Mouse (Mus musculus): Measurements from ENCODE around the gene Scamp2. TPM values are rescaled to one million over a fixed set of nuclear protein-coding genes. Genes with fewer than 3 reads are reported as not detected.

Gene Scamp2
- total RNA-seq (2021), result 10 to 100 TPM; 39.6 to 46.4 TPM
- long read RNA-seq, experiment 1, transcript Scamp2-201 (9 exons, 2,340 nt), result major isoform, 71 of 78 reads
- long read RNA-seq, experiment 1, partial matches to known transcripts, result 3 of 78 reads
- long read RNA-seq, experiment 1, other reads (novel, unspliced or antisense), result 4 of 78 reads
- long read RNA-seq, experiment 2, transcript Scamp2-201 (9 exons, 2,340 nt), result major isoform, 73 of 83 reads
- long read RNA-seq, experiment 2, partial matches to known transcripts, result 4 of 83 reads
- long read RNA-seq, experiment 2, other reads (novel, unspliced or antisense), result 5 of 83 reads

DNA sequence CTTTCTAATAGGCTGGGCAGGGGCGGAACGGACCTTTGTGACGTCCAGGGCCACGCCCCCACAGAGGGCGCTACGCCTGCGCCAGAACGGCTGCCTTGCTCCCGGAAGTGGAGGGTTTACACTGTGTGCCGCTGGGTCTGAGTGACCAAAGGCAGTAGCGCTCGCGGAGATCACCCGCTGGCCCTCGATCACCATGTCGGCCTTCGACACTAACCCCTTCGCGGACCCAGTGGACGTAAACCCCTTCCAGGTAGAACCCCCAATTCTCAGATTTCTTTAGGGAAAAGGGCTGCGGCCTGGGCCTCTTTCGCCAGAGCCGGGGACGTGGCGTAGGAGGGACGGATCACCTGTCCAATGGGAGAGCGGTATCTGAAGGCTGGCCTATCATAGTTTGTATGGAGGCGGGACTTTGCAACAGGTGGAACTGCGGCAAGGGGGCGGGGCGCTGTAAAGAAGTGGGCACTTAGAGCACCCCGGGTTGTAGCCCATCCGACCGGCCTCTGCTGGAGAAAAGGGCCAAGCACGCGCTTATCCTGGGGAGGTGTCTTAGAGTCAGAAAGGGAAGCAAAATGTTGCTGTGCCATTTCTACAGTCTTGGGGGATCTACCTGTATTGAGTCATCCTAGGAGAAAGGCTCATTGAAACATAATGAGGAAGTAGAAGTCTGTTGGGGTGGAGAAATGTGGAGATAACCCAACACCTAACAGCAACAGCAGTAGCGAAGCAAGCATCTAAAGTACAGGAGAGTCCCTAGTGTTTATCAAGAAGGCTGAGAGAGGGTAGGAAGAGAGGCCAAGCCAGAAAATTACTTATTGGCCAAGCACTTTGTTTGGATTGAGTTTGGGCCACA is at the start of gene Scamp2:
TSS of gene Scamp2 (plus strand) at position 83 of the 850 bp plus-strand sequence.
- peak; percentile 96 for DNase-seq
- H3K27ac ChIP-seq, result peak within 1 kb of the TSS; percentile 97
- peak within 1 kb of the TSS; percentile 85 for H3K4me3 ChIP-seq
- intact Hi-C loops (cut with DNase I), result no loop called here
- peak; percentile 29 for TF ChIP-seq CTCF (IDR thresholded peaks at IDR 0.05)

DNA sequence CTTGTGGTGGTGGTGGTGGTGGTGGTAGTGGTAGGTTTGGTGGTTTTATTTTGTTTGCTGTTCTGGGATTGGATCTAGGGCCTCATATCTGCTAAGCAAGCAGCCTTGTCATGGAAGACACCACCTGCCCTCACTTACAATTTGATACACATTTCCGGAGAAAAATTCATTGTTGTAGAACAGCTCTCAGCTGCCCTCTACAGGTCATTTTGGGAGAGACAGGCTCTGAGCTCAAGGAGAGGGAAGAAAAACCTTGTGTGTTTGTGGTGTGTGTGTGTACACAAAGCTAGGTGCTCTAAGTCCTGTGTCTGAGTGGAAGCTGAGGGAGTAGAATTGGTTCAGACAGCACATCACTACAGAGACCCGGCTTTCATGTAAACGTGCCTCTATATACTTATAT is 43.6 kb upstream of the Scamp2 start:
- Histone ChIP-seq H3K4me3 (no peak overlapping the region), H3K27ac (no peak overlapping the region)
- peak; percentile 41 for DNase-seq
- TF ChIP-seq CTCF (IDR thresholded peaks at IDR 0.05), result peak; percentile 86
- intact Hi-C loops (cut with DNase I), result no loop called here

DNA sequence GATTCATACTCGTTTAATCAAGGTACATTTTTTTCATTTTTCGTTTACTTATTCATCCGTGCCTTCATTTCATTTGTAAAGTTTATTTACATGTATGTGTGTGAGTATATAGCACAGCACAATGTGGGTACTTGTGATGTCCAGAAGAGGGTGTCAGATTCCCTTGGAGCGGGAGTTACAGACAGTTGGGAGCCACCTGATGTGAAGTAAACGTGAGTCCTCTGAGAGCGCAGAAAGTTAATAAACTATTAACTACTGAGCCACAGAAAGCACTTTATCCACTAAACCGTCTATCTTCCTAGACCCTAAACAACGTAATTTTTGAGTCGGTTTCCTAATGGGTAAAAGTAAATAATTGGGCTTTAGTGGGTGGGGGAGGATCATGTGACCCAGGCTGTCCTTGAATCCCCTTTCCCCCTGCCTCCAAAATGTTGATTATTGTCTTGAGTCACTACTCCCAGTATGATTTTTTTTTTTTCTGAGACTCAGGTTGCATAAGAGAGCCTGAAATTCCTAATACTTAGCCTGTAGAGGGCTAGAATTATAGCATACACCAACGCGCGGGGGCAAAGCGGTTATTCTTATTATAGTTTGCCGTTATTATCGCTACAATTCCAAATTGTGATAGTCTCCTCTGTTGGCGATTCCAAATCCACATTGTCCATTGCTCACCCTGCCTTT is 40.2 kb upstream of the Scamp2 start:
- no peak for DNase-seq
- intact Hi-C loops (cut with DNase I), result loop anchor here (2.0 to 5.0 kb wide), 2 partner anchors 137 to 244 kb away; partner anchors contain the start of gene Clk3

DNA sequence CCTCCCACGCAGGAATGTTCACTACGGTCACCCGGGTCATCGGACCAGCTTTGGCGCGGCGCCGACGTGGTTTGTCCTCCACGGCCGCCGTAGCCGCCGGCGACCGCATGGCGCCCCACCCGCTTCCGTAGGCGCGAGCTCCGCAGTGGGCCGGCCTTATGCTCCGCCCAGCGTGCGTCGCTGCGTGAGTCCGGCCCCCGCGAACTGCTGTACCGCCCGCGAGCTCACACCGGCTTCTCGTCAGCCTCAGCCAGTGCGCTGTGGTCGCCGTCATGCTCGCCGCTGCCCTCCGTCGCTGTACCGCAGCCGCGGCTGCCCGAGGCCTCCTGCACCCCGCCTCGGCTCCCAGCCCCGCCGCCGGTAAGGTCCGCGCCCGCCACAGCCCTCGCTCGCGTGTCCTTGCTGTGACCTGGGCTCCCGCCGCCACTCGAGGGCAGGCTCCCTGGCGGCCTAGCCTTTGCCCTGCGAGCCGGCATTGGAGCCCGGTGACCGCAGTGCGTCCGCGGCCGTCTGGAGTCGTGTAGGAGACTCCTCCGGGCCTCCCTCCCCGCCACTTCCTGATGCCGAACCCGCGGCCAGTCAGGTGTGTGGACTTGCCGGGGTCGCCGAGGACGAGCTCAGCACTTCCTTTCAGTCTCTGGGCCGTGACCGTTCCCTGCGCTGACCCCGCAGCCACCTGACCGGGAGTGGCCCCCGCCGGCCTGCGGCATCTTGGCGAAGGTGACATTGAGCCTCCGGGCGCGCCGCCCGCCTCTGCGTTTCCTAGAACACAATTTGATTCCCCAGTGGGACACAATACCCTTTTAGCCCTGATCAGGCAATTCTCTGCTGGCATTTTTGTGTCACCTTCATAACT is 39.5 kb upstream of the Scamp2 start, which contains the start of gene Cox5a:
TSS of gene Cox5a (plus strand) at position 219 of the 856 bp plus-strand sequence.
- Histone ChIP-seq H3K4me3 (peak within 1 kb of the TSS; percentile 86), H3K27ac (peak within 1 kb of the TSS; percentile 100)
- DNase-seq, result peak; percentile 98
- intact Hi-C loops (cut with DNase I), result loop anchor here (2.0 to 5.0 kb wide), 2 partner anchors 136 to 244 kb away; partner anchors contain the start of gene Clk3
- TF ChIP-seq CTCF (IDR thresholded peaks at IDR 0.05), result no peak

More for the DNA sequence above, 40.2 kb upstream of the Scamp2 start:
- peak overlapping the region; percentile 100 for H3K27ac ChIP-seq
- no peak; the same call in 1 of the 2 replicates for TF ChIP-seq CTCF (IDR thresholded peaks at IDR 0.05)
- H3K4me3 ChIP-seq, result peak overlapping the region; percentile 86

DNA sequence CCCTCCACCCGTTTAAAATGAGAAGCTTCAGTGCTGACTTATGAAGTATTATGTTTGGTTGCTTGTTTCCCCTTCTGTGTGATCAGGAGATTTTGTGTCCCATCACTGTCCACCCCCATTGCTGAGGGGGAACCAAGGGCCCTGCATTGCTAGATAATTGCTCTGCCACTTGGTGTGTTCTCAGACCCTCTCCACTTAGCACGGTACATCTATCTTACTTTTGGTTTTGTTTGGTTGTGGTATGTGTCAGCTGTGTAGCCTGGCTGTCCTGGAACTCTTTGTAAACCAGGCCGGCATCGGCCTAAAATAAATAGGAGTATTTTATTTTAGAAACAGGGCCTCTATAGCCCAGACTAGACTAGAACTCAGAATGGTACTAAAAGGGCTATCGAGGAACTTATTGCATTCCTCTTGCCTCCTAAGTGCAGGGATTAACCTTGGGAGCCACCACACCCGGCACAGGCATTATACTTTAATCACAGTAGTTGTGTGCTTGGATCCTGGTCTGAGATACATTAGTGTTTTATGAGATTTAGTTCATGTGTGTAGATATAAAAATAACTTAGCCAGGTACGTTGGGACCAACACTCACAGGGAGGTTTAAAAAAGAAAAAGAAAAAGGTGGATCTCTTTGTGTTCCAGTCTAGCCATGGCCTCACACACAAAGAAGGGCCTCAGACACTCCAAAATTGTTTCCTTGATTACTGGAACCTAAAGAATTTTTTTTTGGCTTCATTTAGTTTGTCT is 38.5 kb upstream of the Scamp2 start:
- intact Hi-C loops (cut with DNase I), result loop anchor here (5.0 kb wide), 1 partner anchor 135 kb away; no protein-coding TSS in a partner anchor
- Histone ChIP-seq H3K4me3 (peak overlapping the region; percentile 86), H3K27ac (peak overlapping the region; percentile 100)
- TF ChIP-seq CTCF (IDR thresholded peaks at IDR 0.05), result no peak
- no peak for DNase-seq

DNA sequence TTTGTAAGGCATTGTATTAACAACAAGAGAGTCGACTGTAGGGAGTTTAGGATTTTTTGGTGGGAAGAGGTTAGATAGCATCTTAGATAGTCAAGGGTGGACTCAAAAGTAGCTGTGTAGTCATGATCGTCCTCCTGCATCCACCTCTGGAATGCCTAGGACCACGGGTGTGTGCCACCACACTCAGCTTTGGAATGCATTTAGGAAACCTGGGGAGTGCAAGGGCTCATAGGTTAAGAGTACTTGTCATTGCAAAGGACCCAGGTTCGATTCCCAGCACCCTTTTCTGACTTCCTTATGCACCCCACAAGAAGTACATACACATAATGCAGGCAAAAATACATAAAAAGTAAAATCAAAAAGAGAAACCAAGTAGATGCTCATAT is 37.9 kb upstream of the Scamp2 start:
- intact Hi-C loops (cut with DNase I), result loop anchor here (1.0 to 5.0 kb wide), 2 partner anchors 40 to 134 kb away; no protein-coding TSS in a partner anchor
- Histone ChIP-seq H3K27ac (peak overlapping the region; percentile 100), H3K4me3 (peak overlapping the region; percentile 86)
- DNase-seq, result no peak
- no peak for TF ChIP-seq CTCF (IDR thresholded peaks at IDR 0.05)

DNA sequence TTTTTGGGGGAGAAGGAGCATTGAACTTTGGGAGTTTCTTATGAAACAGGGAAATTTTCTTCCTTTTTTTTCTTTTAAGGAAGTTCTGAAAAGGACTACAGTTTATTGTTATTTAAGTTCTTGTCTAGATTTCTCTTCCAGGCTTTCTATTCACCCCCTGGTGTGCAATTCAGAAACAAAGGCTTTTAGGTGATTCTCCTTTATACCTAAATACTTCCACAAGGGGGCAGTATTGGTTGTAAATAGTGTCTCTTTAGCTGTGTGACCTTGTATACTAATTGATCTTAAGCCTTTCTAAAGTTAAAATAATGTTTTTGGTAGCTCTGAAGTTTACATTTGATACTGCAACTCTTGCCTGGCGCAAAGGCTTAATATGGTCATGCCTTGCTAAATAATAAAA is 37.0 kb upstream of the Scamp2 start:
- intact Hi-C loops (cut with DNase I), result loop anchor here (1.0 to 5.0 kb wide), 2 partner anchors 40 to 134 kb away; no protein-coding TSS in a partner anchor
- peak overlapping the region; percentile 86 for H3K4me3 ChIP-seq
- TF ChIP-seq CTCF (IDR thresholded peaks at IDR 0.05), result peak; percentile 76
- H3K27ac ChIP-seq, result peak overlapping the region; percentile 100; the same call in 1 of the 2 replicates
- no peak for DNase-seq

DNA sequence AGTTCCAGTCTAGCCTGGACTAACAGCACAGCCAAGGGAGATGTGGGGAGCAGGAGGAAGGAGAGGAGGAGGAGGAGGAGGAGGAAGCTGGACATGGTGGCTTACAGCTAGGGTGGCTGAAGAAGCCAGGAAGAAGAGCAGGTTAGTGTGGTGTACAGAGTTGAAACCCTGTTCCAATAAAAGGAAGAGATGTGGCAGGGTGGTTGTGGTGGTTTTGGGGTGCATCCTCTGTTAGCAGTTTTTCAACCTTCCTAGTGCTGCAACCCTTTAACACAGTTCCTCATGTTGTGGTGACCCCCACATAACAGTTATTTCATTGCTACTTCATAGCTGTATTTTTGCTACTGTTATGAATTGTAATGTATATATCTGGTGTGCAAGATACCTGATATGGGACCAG is 36.3 kb upstream of the Scamp2 start:
- intact Hi-C loops (cut with DNase I), result loop anchor here (5.0 kb wide), 1 partner anchor 133 kb away; no protein-coding TSS in a partner anchor
- TF ChIP-seq CTCF (IDR thresholded peaks at IDR 0.05), result no peak
- peak overlapping the region; percentile 100 for H3K27ac ChIP-seq
- no peak for DNase-seq
- peak overlapping the region; percentile 86 for H3K4me3 ChIP-seq

DNA sequence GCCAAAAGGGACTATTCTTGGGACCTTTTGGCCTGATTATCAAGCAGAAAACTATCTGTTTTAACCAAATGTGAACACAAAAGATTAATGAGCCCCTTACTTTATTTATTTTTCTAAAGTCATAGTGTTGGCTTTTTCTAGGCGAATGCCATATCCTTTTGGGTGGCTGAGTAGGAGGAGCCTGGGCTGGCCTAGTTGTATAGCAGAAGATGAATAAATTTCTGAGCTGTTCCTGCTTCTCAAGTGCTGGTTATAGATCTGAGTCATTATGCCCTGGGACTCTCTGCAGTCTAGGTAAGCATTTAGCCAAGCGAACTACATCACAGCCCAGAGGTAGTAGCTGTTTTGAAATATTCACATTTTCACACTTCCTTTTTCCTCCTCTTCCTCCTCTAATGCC is 35.2 kb upstream of the Scamp2 start:
- TF ChIP-seq CTCF (IDR thresholded peaks at IDR 0.05), result no peak
- Histone ChIP-seq H3K4me3 (peak overlapping the region; percentile 86), H3K27ac (peak overlapping the region; percentile 32)
- intact Hi-C loops (cut with DNase I), result no loop called here
- DNase-seq, result no peak

DNA sequence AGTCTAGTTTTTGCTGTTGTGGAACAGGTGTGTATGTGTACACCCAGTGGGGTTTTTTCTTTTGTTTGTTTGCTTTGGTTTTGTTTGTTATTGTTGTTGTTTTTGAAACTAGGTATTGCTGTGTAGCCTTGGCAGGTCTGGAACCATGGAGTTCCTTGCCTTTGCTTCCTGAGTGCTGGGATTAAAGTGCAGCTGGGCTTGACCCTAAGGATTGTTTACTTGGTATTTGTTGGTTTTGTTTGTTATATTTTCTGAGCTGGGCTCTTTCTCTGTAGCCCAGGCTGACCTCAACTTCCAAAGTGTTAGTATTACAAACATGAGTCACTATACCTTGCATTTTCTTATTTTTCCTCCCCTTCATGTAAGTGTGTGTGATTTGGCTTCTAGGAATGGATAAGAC is 34.3 kb upstream of the Scamp2 start:
- TF ChIP-seq CTCF (IDR thresholded peaks at IDR 0.05), result no peak
- intact Hi-C loops (cut with DNase I), result no loop called here
- no peak for DNase-seq

DNA sequence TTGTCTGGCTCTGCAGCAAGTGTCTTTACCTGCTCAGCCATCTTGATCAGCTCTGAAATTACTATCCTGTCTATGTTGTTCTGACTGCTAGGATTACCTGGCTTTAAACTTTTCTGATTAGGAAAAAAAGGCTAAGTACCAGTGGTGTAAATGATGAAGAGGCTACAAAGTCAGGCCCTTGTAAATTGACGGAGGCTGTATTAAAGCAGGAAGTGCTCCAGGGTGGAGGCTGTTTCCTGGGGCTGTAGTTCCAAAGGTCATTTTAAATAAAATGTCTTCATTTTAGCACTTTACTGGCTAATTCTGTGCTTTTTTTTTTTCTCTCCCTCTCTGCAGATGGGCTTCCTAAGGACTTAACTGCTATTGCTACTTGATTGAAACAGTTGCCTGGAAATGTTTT is 28.8 kb upstream of the Scamp2 start:
- Histone ChIP-seq H3K4me3 (no peak overlapping the region), H3K27ac (peak overlapping the region; percentile 80)
- intact Hi-C loops (cut with DNase I), result no loop called here
- TF ChIP-seq CTCF (IDR thresholded peaks at IDR 0.05), result no peak
- DNase-seq, result no peak

More for the DNA sequence above, 34.3 kb upstream of the Scamp2 start:
- Histone ChIP-seq H3K27ac (no peak overlapping the region), H3K4me3 (no peak overlapping the region)

Measured in gastrocnemius, adult 2 months (tissue).